Comparison of ENCODE assay signal across 13 mouse cellular contexts in the genomic region with DNA sequence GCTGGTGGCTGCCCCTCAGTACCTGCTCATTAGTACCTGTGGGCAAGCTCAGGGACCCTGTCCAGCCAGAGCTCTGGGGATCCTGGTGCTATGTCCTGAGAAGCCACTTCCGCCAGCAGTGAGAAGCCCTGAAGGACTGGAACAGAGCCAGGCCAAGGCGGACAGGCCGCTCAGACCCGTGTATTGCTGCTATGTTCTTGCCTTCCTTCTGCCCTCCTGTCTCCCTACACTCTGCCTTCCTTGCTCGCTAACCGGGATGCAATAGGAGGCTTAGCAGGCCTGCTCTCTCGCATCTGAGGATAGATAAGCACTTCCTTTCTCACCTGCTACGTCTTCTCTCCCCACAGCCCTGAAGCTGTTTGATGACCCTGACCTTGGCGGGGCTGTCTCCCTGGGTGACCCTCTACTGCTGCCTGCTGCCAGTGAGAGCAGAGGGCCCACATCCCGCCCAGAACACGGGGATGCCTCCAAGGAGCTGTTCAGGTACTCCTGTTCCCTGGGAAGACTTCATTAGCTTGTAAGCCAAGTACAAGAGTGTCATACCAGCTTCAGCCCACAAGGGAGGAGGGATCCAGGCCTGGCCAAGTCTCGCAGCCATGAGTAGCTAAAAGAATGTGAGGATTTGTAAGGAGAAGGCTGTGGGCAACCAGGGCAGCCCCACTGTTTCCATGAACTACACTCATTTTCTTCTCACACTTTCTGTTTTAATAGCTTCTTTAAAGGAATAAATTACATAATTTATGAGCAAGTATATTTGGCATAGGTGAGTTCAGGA. TPM values are rescaled to one million over a fixed set of nuclear protein-coding genes. Genes with fewer than 3 reads are reported as not detected.
DNase-seq lines count a peak whose midpoint lies in the region; ATAC-seq and TF ChIP-seq lines count a peak whose summit lies in the region.
"Had no signal": no experiment of that assay in that cellular context is flagged by ENCODE, and none has a peak within 500 bp of the region (broad histone marks: within the 10 kb centered on the region; RNA-seq: fewer than 3 reads in every experiment).

No protein-coding gene starts in this region.

- H3K9me3 ChIP-seq in heart, embryonic 15.5 days (replicated peaks): no peaks in the 10 kb centered on the region
- H3K9me3 ChIP-seq in lung, postnatal 0 days (ENCODE audit: low read length): no peaks in the 10 kb centered on the region
- no peaks in the 10 kb centered on the region for H3K9me3 ChIP-seq in stomach, postnatal 0 days (ENCODE audit: control insufficient read depth, low read length)
- H3K9me3 ChIP-seq: intestine, embryonic 15.5 days had no signal

- TF ChIP-seq EP300 in lung, postnatal 0 days (IDR thresholded peaks at IDR 0.05): no peak
- TF ChIP-seq EP300 in stomach, postnatal 0 days (optimal IDR thresholded peaks at IDR 0.05): no peak

- peak; percentile 61 for DNase-seq in adrenal gland, postnatal 10 days
- DNase-seq in adrenal gland, adult 8-10 months: no peak
- no peak for DNase-seq in heart, postnatal 14 days
- DNase-seq in lung, postnatal 0 days (ENCODE audit: low spot score): peak; percentile 54
- no peak for DNase-seq in lung, postnatal 36 days
- no peak for DNase-seq in stomach, postnatal 0 days (ENCODE audit: low spot score)
- no peak for DNase-seq in thymus, adult 18-20 months
- DNase-seq: cerebellum, adult 11-12 months; thymus, adult 2 months had no signal

- peaks cover 18% of the 10 kb centered on the region; the same call in 1 of the 2 replicates for H3K36me3 ChIP-seq in heart, embryonic 15.5 days
- peaks cover 9% of the 10 kb centered on the region; the same call in 1 of the 2 replicates for H3K36me3 ChIP-seq in lung, postnatal 0 days (ENCODE audit: insufficient read depth, low read length)
- peaks cover 5% of the 10 kb centered on the region for H3K36me3 ChIP-seq in stomach, postnatal 0 days (ENCODE audit: control insufficient read depth, insufficient read depth, low read length)

- H3K4me2 ChIP-seq in heart, embryonic 15.5 days: no peak overlapping the region
- H3K4me2 ChIP-seq in lung, postnatal 0 days (replicated peaks; ENCODE audit: low read depth, low read length): no peak overlapping the region
- H3K4me2 ChIP-seq in stomach, postnatal 0 days (replicated peaks; ENCODE audit: low read depth): no peak overlapping the region
- H3K4me2 ChIP-seq: intestine, embryonic 15.5 days had no signal

- TF ChIP-seq CTCF in lung, postnatal 0 days (IDR thresholded peaks at IDR 0.05): peak; percentile 53
- peak; percentile 49 for TF ChIP-seq CTCF in stomach, postnatal 0 days (IDR thresholded peaks at IDR 0.05; ENCODE audit: low read depth)

- no peak for ATAC-seq in heart, embryonic 15.5 days (replicated peaks; ENCODE audit: insufficient number of reproducible peaks, insufficient read depth, low FRiP score, low read depth)
- peak; percentile 37 for ATAC-seq in lung, postnatal 0 days
- no peak for ATAC-seq in stomach, postnatal 0 days (ENCODE audit: low FRiP score, low TSS enrichment)
- ATAC-seq: intestine, embryonic 15.5 days had no signal

- peak overlapping the region; percentile 20 for H3K9ac ChIP-seq in heart, embryonic 15.5 days
- H3K9ac ChIP-seq in lung, postnatal 0 days (replicated peaks; ENCODE audit: low read depth): 0 out of 2 replicates have a peak overlapping the region, but pooled peaks have one; percentile 12
- H3K9ac ChIP-seq in stomach, postnatal 0 days (ENCODE audit: low read length): no peak overlapping the region
- H3K9ac ChIP-seq: intestine, embryonic 15.5 days had no signal

- WGBS in heart, embryonic 15.5 days: 53% methylated on average over 12 of the region's 12 CpGs
- 41% methylated on average over 12 of the region's 12 CpGs for WGBS in lung, postnatal 0 days
- WGBS in stomach, postnatal 0 days: 74% methylated on average over 12 of the region's 12 CpGs

- H3K4me3 ChIP-seq in heart, embryonic 15.5 days: no peak overlapping the region
- H3K4me3 ChIP-seq in lung, postnatal 0 days (ENCODE audit: low read depth, low read length): no peak overlapping the region
- H3K4me3 ChIP-seq in stomach, postnatal 0 days (ENCODE audit: low read depth, low read length): no peak overlapping the region
- H3K4me3 ChIP-seq: intestine, embryonic 15.5 days had no signal

- H3K27ac ChIP-seq in heart, embryonic 15.5 days: 0 out of 2 replicates have a peak overlapping the region, but pooled peaks have one; percentile 25
- peak overlapping the region; percentile 38 for H3K27ac ChIP-seq in lung, postnatal 0 days (ENCODE audit: low read length)
- no peak overlapping the region for H3K27ac ChIP-seq in stomach, postnatal 0 days (replicated peaks)
- H3K27ac ChIP-seq: intestine, embryonic 15.5 days had no signal

- H3K4me1 ChIP-seq in heart, embryonic 15.5 days (replicated peaks): peaks cover 42% of the 10 kb centered on the region
- peaks cover 9% of the 10 kb centered on the region; the same call in 1 of the 2 replicates for H3K4me1 ChIP-seq in lung, postnatal 0 days (ENCODE audit: insufficient read depth, low read depth, low read length)
- peaks cover 4% of the 10 kb centered on the region; the same call in 1 of the 2 replicates for H3K4me1 ChIP-seq in stomach, postnatal 0 days (replicated peaks; ENCODE audit: control insufficient read depth, insufficient read depth)

- intact Hi-C loops in heart, postnatal 14 days (cut with DNase I): no loop called here

- H3K27me3 ChIP-seq in heart, embryonic 15.5 days: no peaks in the 10 kb centered on the region
- no peaks in the 10 kb centered on the region for H3K27me3 ChIP-seq in lung, postnatal 0 days (replicated peaks; ENCODE audit: insufficient read depth, low read length)
- no peaks in the 10 kb centered on the region for H3K27me3 ChIP-seq in stomach, postnatal 0 days (ENCODE audit: control insufficient read depth, insufficient read depth, low read length)
- H3K27me3 ChIP-seq: intestine, embryonic 15.5 days had no signal

RNA-seq across cellular contexts. Expression of a gene that starts 24.2 kb away (rescaled TPM):
- 10 to 100 TPM; 11.0 to 16.9 TPM for total RNA-seq in adrenal gland, postnatal 10 days (2021)
- 10 to 100 TPM; 18.4 to 33.8 (median 20.6) TPM for total RNA-seq in adrenal gland, adult 8-10 months (2022)
- 12.1 and 16.5 TPM in 2 replicates for polyA plus RNA-seq in heart, embryonic 15.5 days (2015; fragmentation: Nextera tagmentation; extraction: Ambion mirVana)
- total RNA-seq in heart, postnatal 14 days (2021): 10 to 100 TPM; 11.9 to 12.9 TPM
- 8.6 and 8.7 TPM in 2 replicates for polyA plus RNA-seq in lung, postnatal 0 days (2015; fragmentation: Nextera tagmentation; extraction: Ambion mirVana)
- polyA plus RNA-seq in stomach, postnatal 0 days (2015; fragmentation: Nextera tagmentation; extraction: Ambion mirVana): 7.0 and 7.7 TPM in 2 replicates

RNA-seq across cellular contexts. Expression of a gene that starts 35.7 kb away (rescaled TPM):
- total RNA-seq in adrenal gland, postnatal 10 days (2021): under 1 TPM in 1 of 2 experiments, not detected in 1; 0.18 TPM
- total RNA-seq in adrenal gland, adult 8-10 months (2022): under 1 TPM in 1 of 4 experiments, not detected in 3; 0.23 TPM
- 0.10 TPM in 1 of 2 replicates, not detected in the other for polyA plus RNA-seq in heart, embryonic 15.5 days (2015; fragmentation: Nextera tagmentation; extraction: Ambion mirVana)
- under 1 TPM; 0.41 to 0.65 TPM for total RNA-seq in heart, postnatal 14 days (2021)
- polyA plus RNA-seq in lung, postnatal 0 days (2015; fragmentation: Nextera tagmentation; extraction: Ambion mirVana): not detected in 2 replicates
- 0.06 TPM in 1 of 2 replicates, not detected in the other for polyA plus RNA-seq in stomach, postnatal 0 days (2015; fragmentation: Nextera tagmentation; extraction: Ambion mirVana)
- total RNA-seq: gastrocnemius, postnatal 36 days had no signal
- polyA plus RNA-seq: intestine, embryonic 15.5 days; liver, embryonic 16.5 days had no signal

Comparison
In these comparisons a context has a peak if more than half of its experiments do, and no peak if none do; other contexts are left out.
1. DNase-seq: peak in adrenal gland, postnatal 10 days (single experiment) and lung, postnatal 0 days (single experiment); none in adrenal gland, adult 8-10 months (single experiment), heart, postnatal 14 days (0 of 2), lung, postnatal 36 days (single experiment), stomach, postnatal 0 days (single experiment) and thymus, adult 18-20 months (0 of 2).